Mouse (Mus musculus): ENCODE data around the gene Tada1. TPM values are rescaled to one million over a fixed set of nuclear protein-coding genes. Genes with fewer than 3 reads are reported as not detected.

Gene Tada1
- 90.5 and 94.9 TPM in 2 replicates for polyA plus RNA-seq (2015; fragmentation: Nextera tagmentation; extraction: Ambion mirVana)

GRCm38 (mm10) chr1:166379013-166379629, at the start of gene Tada1:
TSS of gene Tada1 (plus strand) at chr1:166379097.
- Histone ChIP-seq H3K4me1 (peaks cover 18% of the 10 kb centered on the region), H3K36me3 (replicated peaks) (0 out of 2 replicates have a peak, but pooled peaks cover 8% of the 10 kb centered on the region), H3K4me2 (peak within 1 kb of the TSS; percentile 77), H3K4me3 (peak within 1 kb of the TSS; percentile 73), H3K9ac (peak within 1 kb of the TSS; percentile 79), H3K9me3 (no peaks in the 10 kb centered on the region), H3K27me3 (replicated peaks) (no peaks in the 10 kb centered on the region), H3K27ac (peak within 1 kb of the TSS; percentile 89)
- ATAC-seq (replicated peaks): peak; percentile 97
- under 1% methylated on average over 81 of the region's 81 CpGs for WGBS

DNA sequence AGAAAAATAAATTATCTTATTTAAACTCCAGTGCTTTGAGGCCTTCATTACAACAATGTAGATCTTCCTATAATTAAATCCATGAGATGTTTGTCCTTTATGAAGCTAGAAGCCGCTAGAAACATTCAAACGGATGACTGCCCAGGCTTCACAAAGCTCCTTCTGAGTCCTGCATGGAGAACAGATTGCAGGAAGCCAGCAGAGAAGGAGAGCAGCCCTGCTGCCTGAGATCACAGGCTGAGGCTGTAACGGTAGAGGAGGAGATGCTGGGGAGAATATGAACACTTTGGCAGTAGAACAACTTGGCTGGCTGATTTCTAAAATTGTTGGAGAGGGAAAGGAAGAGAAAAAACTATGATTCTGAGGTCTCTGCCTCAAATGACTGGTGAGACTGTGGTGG, 48.1 kb upstream of the Tada1 start:
- Histone ChIP-seq H3K4me1 (no peaks in the 10 kb centered on the region), H3K36me3 (replicated peaks) (no peaks in the 10 kb centered on the region), H3K27me3 (replicated peaks) (no peaks in the 10 kb centered on the region), H3K27ac (no peak overlapping the region), H3K9me3 (no peaks in the 10 kb centered on the region), H3K9ac (no peak overlapping the region), H3K4me3 (no peak overlapping the region), H3K4me2 (no peak overlapping the region)
- 42% methylated on average over 3 of the region's 3 CpGs for WGBS
- ATAC-seq (replicated peaks): no peak

DNA sequence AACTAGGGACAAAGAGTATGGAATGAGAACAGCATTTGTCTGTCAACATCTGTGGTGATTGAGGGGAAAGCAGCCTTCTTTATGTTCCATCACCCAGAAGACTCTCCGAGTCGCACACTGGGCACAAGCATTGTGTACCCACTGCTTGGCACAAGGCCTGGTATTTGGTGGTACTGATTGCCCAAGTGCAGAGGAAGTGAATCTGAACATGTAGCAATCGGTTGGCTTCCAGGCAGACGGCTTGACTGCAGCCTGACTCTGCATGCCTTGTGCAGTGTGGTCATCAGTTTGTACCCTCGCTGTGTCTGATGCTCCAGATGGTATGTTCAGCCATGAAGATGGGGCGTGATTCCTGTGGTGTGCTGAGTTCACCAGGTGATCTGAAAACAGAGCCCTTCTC, 39.8 kb upstream of the Tada1 start:
- WGBS: 86% methylated on average over 6 of the region's 6 CpGs
- Histone ChIP-seq H3K9ac (no peak overlapping the region), H3K4me2 (no peak overlapping the region), H3K4me3 (no peak overlapping the region), H3K27ac (no peak overlapping the region), H3K4me1 (peaks cover under 1% of the 10 kb centered on the region; the same call in 1 of the 2 replicates), H3K9me3 (no peaks in the 10 kb centered on the region), H3K36me3 (replicated peaks) (no peaks in the 10 kb centered on the region), H3K27me3 (replicated peaks) (no peaks in the 10 kb centered on the region)
- no peak for ATAC-seq (replicated peaks)

GRCm38 (mm10) chr1:166342060-166342459, 36.8 kb upstream of the Tada1 start:
- no peak overlapping the region for H3K27ac ChIP-seq
- H3K36me3 ChIP-seq (replicated peaks): no peaks in the 10 kb centered on the region
- H3K4me3 ChIP-seq: no peak overlapping the region
- H3K4me1 ChIP-seq: peaks cover 5% of the 10 kb centered on the region; the same call in 1 of the 2 replicates
- H3K4me2 ChIP-seq: no peak overlapping the region
- H3K9ac ChIP-seq: no peak overlapping the region
- no peaks in the 10 kb centered on the region for H3K9me3 ChIP-seq
- ATAC-seq (replicated peaks): no peak
- WGBS: 73% methylated on average over 2 of the region's 2 CpGs
- no peaks in the 10 kb centered on the region for H3K27me3 ChIP-seq (replicated peaks)

- Histone ChIP-seq H3K9ac (no peak overlapping the region), H3K36me3 (replicated peaks) (no peaks in the 10 kb centered on the region), H3K4me1 (peaks cover 5% of the 10 kb centered on the region; the same call in 1 of the 2 replicates), H3K27ac (no peak overlapping the region), H3K27me3 (replicated peaks) (no peaks in the 10 kb centered on the region), H3K9me3 (no peaks in the 10 kb centered on the region), H3K4me2 (no peak overlapping the region), H3K4me3 (no peak overlapping the region)
- ATAC-seq (replicated peaks): no peak
- WGBS: 83% methylated on average over 1 of the region's 1 CpGs
Observed at GRCm38 (mm10) chr1:166342539-166342938, 36.4 kb upstream of the Tada1 start.

DNA sequence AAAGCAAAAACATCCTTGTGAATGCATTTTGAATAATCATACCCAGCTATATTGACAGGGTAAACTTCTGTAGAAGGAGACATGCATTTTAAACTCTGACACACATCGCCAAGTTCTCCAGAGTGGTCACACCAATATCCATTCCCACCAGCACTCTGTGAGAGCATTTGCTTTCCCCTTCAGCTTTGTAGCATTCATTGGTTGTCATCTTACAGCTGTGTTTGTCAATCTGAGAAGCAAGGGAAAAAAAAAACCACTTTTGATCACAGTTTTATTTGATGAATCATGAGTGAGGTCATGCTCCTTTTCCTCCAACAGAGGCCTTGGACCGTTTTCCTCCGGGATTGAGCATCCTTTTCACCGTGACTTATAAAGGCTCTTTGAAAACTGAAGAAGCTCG, 35.3 kb upstream of the Tada1 start:
- H3K4me1 ChIP-seq: peaks cover 5% of the 10 kb centered on the region; the same call in 1 of the 2 replicates
- no peak overlapping the region for H3K27ac ChIP-seq
- no peak overlapping the region for H3K4me2 ChIP-seq
- WGBS: 39% methylated on average over 5 of the region's 5 CpGs
- ATAC-seq (replicated peaks): no peak
- H3K4me3 ChIP-seq: no peak overlapping the region
- no peak overlapping the region for H3K9ac ChIP-seq
- no peaks in the 10 kb centered on the region for H3K27me3 ChIP-seq (replicated peaks)
- H3K36me3 ChIP-seq (replicated peaks): no peaks in the 10 kb centered on the region
- no peaks in the 10 kb centered on the region for H3K9me3 ChIP-seq

GRCm38 (mm10) chr1:166344300-166345077, 34.4 kb upstream of the Tada1 start:
- no peak overlapping the region for H3K4me2 ChIP-seq
- H3K9me3 ChIP-seq: no peaks in the 10 kb centered on the region
- H3K27ac ChIP-seq: no peak overlapping the region
- peaks cover 5% of the 10 kb centered on the region; the same call in 1 of the 2 replicates for H3K4me1 ChIP-seq
- 31% methylated on average over 8 of the region's 8 CpGs for WGBS
- no peaks in the 10 kb centered on the region for H3K27me3 ChIP-seq (replicated peaks)
- H3K4me3 ChIP-seq: no peak overlapping the region
- peak; percentile 91 for ATAC-seq (replicated peaks)
- no peaks in the 10 kb centered on the region for H3K36me3 ChIP-seq (replicated peaks)
- no peak overlapping the region for H3K9ac ChIP-seq

DNA sequence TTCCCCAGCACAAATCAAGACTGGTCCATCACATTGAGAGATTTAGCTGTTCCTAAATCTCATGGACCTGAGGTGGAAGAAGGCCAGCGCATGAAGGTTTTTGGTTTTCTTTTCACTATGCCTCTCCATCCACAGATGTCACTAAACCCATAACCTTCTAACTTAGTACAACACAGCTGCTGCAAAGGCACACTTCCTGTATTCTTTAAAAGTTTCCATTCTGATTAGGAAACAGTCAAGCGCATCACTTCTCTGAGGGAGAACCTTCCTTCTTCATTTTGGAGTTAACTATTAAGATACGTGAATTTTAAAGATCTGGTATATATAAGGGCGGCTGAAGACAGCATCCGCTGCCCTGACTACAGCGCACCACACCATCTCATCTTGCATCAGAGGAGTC, 33.3 kb upstream of the Tada1 start:
- ATAC-seq (replicated peaks): no peak
- H3K9ac ChIP-seq: no peak overlapping the region
- H3K36me3 ChIP-seq (replicated peaks): no peaks in the 10 kb centered on the region
- H3K4me3 ChIP-seq: no peak overlapping the region
- H3K27me3 ChIP-seq (replicated peaks): no peaks in the 10 kb centered on the region
- peaks cover 5% of the 10 kb centered on the region; the same call in 1 of the 2 replicates for H3K4me1 ChIP-seq
- H3K27ac ChIP-seq: no peak overlapping the region
- WGBS: 97% methylated on average over 6 of the region's 6 CpGs
- no peak overlapping the region for H3K4me2 ChIP-seq
- H3K9me3 ChIP-seq: no peaks in the 10 kb centered on the region

DNA sequence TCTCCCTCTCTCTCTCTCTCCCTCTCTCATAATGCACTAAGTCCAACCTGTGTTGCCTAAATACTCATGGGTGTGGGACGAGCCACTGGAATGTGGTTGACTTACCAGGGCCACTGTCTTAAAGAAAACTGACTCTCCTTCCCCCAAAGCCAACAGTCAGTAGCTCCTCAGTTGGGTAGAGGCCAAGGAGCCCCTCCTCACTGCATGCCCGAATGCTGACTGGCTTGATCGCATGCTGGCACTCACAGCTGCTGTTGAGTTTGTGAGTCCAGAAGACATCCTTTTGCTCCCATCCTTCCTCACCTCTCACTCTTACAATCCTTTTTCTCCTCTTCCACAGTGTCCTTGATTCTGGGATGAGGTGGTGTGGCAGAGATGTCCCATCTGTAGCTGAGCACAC, 32.0 kb upstream of the Tada1 start:
- WGBS: 75% methylated on average over 3 of the region's 3 CpGs
- ATAC-seq (replicated peaks): no peak
- H3K4me1 ChIP-seq: peaks cover 5% of the 10 kb centered on the region; the same call in 1 of the 2 replicates

DNA sequence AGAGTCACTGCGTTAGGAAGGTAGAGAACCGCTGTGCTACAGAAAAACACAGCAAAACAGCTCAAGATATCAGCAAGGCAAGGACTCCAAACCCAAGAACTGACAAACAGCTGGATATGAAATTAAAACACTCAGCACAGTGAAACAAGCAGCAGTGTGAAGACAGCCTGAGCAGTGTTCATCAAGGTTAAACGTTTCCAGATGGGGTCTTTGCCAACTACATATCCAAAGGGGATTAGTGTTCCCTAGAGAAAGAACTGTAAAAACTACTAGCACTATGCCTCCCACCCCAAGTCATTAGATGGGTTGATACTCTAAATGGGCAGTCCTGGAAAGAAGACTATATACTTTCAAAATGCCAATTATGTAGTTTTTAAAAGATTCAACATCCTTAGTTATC, 29.6 kb upstream of the Tada1 start:
- Histone ChIP-seq H3K9ac (no peak overlapping the region), H3K4me1 (peaks cover 2% of the 10 kb centered on the region; the same call in 1 of the 2 replicates), H3K27ac (no peak overlapping the region), H3K4me2 (no peak overlapping the region), H3K9me3 (no peaks in the 10 kb centered on the region), H3K4me3 (no peak overlapping the region), H3K27me3 (replicated peaks) (no peaks in the 10 kb centered on the region), H3K36me3 (replicated peaks) (no peaks in the 10 kb centered on the region)
- 81% methylated on average over 3 of the region's 3 CpGs for whole genome bisulfite sequencing
- ATAC-seq (replicated peaks): no peak

More for the DNA sequence above, 32.0 kb upstream of the Tada1 start:
- Histone ChIP-seq H3K27ac (no peak overlapping the region), H3K9ac (no peak overlapping the region), H3K4me3 (no peak overlapping the region), H3K36me3 (replicated peaks) (no peaks in the 10 kb centered on the region), H3K27me3 (replicated peaks) (no peaks in the 10 kb centered on the region), H3K4me2 (no peak overlapping the region), H3K9me3 (no peaks in the 10 kb centered on the region)

GRCm38 (mm10) chr1:166349751-166350150, 29.1 kb upstream of the Tada1 start:
- H3K36me3 ChIP-seq (replicated peaks): no peaks in the 10 kb centered on the region
- H3K4me3 ChIP-seq: no peak overlapping the region
- H3K4me1 ChIP-seq: no peaks in the 10 kb centered on the region
- no peak for ATAC-seq (replicated peaks)
- WGBS: 84% methylated on average over 11 of the region's 11 CpGs
- no peak overlapping the region for H3K27ac ChIP-seq
- H3K9me3 ChIP-seq: no peaks in the 10 kb centered on the region
- H3K27me3 ChIP-seq (replicated peaks): no peaks in the 10 kb centered on the region
- H3K4me2 ChIP-seq: no peak overlapping the region
- no peak overlapping the region for H3K9ac ChIP-seq

DNA sequence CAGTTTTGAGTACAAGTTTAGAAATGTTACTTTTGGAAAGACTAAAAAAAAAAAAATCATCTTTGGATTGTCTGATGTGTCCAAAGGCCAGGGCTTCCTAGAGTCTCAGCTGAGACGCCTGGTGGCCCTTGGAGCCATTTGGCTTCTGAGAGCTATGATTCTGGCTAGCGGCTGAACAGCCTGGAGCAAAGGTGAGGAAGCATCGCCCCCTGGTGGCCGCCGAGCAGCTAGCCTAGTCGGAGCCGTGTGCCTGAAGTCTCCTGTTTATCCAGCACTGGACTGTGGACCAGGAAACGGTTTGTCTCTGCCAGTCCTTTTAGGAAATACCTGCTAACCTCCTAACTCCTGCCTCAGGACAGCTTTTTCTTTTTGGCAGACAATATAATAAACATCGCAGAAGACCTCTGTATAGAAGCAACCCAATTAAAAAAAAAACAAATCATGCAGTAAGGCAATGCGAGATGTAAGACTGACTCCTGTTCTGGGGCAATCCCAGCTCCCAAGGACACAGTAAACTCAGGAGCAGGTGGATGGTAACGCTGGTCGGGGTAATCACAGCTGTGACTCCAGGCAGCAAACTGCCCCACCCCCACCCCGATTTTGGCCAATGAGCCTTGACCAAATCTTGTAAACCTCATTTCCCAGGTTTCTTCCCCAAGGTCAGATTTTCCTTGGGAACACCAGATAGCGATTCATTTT, 18.6 kb upstream of the Tada1 start:
- Histone ChIP-seq H3K9me3 (no peaks in the 10 kb centered on the region), H3K27ac (no peak overlapping the region), H3K36me3 (replicated peaks) (no peaks in the 10 kb centered on the region), H3K4me2 (no peak overlapping the region), H3K27me3 (replicated peaks) (no peaks in the 10 kb centered on the region), H3K4me1 (no peaks in the 10 kb centered on the region), H3K9ac (no peak overlapping the region), H3K4me3 (no peak overlapping the region)
- WGBS: 23% methylated on average over 14 of the region's 14 CpGs
- ATAC-seq (replicated peaks): peak; percentile 92
